In genomic region chr17:26202737-26203136, GRCm38 (mm10) we compare ENCODE assay signal across 8 mouse cellular contexts. TPM values are rescaled to one million over a fixed set of nuclear protein-coding genes. Genes with fewer than 3 reads are reported as not detected.
DNase-seq lines count a peak whose midpoint lies in the region; ATAC-seq and TF ChIP-seq lines count a peak whose summit lies in the region.

TSS of gene Rgs11 (plus strand) at chr17:26202951.

- peak in 1 of 2 experiments; percentile 32 for DNase-seq in layer of hippocampus, adult 18-20 months (ENCODE audit: low spot score in 2 of 2)
- DNase-seq in layer of hippocampus, adult 9-10 months (ENCODE audit: low spot score), result no peak
- DNase-seq in adrenal gland, postnatal 14 days, result peak; percentile 78
- DNase-seq in gonadal fat pad, adult 2 months (ENCODE audit: low read depth), result no peak
- DNase-seq in kidney, postnatal 25 days, result peak; percentile 46 to 61
- peak; percentile 53 to 58 for DNase-seq in lung, adult 18-20 months

- ATAC-seq in megakaryocyte progenitor cell, adult 5-6 weeks (replicated peaks; ENCODE audit: poor library complexity), result no peak; the same call in 1 of the 2 replicates

- peak within 1 kb of the TSS; percentile 53 for H3K4me3 ChIP-seq in olfactory bulb, adult 2 months (ENCODE audit: insufficient read depth, low read depth, low read length)

- WGBS in olfactory bulb, adult 2 months, result 6% methylated on average over 22 of the region's 22 CpGs

- no peak for TF ChIP-seq POLR2A in olfactory bulb, adult 2 months (IDR thresholded peaks at IDR 0.05; ENCODE audit: insufficient read depth, low read depth, low read length)

- no peak within 1 kb of the TSS for H3K27ac ChIP-seq in olfactory bulb, adult 2 months (ENCODE audit: insufficient read depth, low read depth, low read length)

- no peak for TF ChIP-seq CTCF in olfactory bulb, adult 2 months (IDR thresholded peaks at IDR 0.05; ENCODE audit: insufficient read depth, low read depth, low read length)

- peaks cover 18% of the 10 kb centered on the region for H3K4me1 ChIP-seq in olfactory bulb, adult 2 months (ENCODE audit: control insufficient read depth, insufficient read depth, low read length)

RNA-seq across cellular contexts. Expression of gene Rgs11, which starts in this region (rescaled TPM):
- total RNA-seq in layer of hippocampus, adult 18-20 months (2021), result 10 to 100 TPM; 32.4 to 41.9 TPM
- 17.9 and 20.4 TPM in 2 replicates for total RNA-seq in adrenal gland, postnatal 14 days (2021)
- 27.1 and 28.9 TPM in 2 replicates for polyA plus RNA-seq in gonadal fat pad, adult 2 months (2012; rRNA removed)
- polyA plus RNA-seq in olfactory bulb, adult 2 months (2012; ENCODE audit: insufficient read depth, insufficient read length, low replicate concordance, missing spikeins), result not detected in 2 replicates
- 0.42 TPM in 1 of 2 replicates, not detected in the other for total RNA-seq in megakaryocyte progenitor cell, adult 5-6 weeks (2015)
- 0.33 TPM in 1 of 2 replicates, not detected in the other for total RNA-seq in megakaryocyte progenitor cell, adult 5-6 weeks (2017)

Comparison
In these comparisons a context has a peak if more than half of its experiments do, and no peak if none do; other contexts are left out.
1. RNA of gene Rgs11 (total RNA-seq): 32.4 to 41.9 TPM in layer of hippocampus, adult 18-20 months and 17.9 to 20.4 TPM in adrenal gland, postnatal 14 days; 0.33 to 0.42 TPM in megakaryocyte progenitor cell, adult 5-6 weeks; every median in the first group is over 10 times any median in the second.
2. RNA of gene Rgs11 (polyA plus RNA-seq): 27.1 to 28.9 TPM in gonadal fat pad, adult 2 months; not detected in olfactory bulb, adult 2 months; every median in the first group is over 10 times any median in the second.
3. DNase-seq: peak in adrenal gland, postnatal 14 days (single experiment), kidney, postnatal 25 days (2 of 2) and lung, adult 18-20 months (2 of 2); none in layer of hippocampus, adult 9-10 months (single experiment) and gonadal fat pad, adult 2 months (single experiment).